Mouse (Mus musculus) heart, postnatal 14 days (tissue): ENCODE data around the gene Tmem258. TPM values are rescaled to one million over a fixed set of nuclear protein-coding genes. Genes with fewer than 3 reads are reported as not detected.
"Not testable (repeated sequence)": the region's sequence is repeated elsewhere in the genome, so short reads cannot be mapped to it uniquely, and the experiment has no call there.

Experiments used
- DNase-seq, 2 experiments: peaks; one replicate each; pipeline ENCODE4 v3.0.0; 2021 to 2022
- intact Hi-C: fragments of 180-260 bp; cut with DNase I; formaldehyde crosslinking; loops from one replicate; pipeline ENCODE4 v1.15.1; 2025
- long read RNA-seq, 2 experiments: library from polyadenylated mRNA; stranded (forward); transcript quantifications; one replicate each; pipeline ENCODE4 v2.0.0; 2021
- total RNA-seq, 2 experiments: library from RNA; stranded (reverse); gene quantifications; 2 replicates each; pipeline ENCODE4 v1.2.3; 2021

Gene Tmem258
- total RNA-seq = 100 to 1,000 TPM; 149 to 153 TPM
- long read RNA-seq, experiment 1, transcript Tmem258-201 (4 exons, 606 nt) = major isoform, 126 of 132 reads
- long read RNA-seq, experiment 1, partial matches to known transcripts = 3 of 132 reads
- long read RNA-seq, experiment 1, other reads (novel, unspliced or antisense) = 3 of 132 reads
- long read RNA-seq, experiment 2, transcript Tmem258-201 (4 exons, 606 nt) = major isoform, 135 of 140 reads
- long read RNA-seq, experiment 2, partial matches to known transcripts = 4 of 140 reads
- long read RNA-seq, experiment 2, other reads (novel, unspliced or antisense) = 0 of 140 reads

DNA sequence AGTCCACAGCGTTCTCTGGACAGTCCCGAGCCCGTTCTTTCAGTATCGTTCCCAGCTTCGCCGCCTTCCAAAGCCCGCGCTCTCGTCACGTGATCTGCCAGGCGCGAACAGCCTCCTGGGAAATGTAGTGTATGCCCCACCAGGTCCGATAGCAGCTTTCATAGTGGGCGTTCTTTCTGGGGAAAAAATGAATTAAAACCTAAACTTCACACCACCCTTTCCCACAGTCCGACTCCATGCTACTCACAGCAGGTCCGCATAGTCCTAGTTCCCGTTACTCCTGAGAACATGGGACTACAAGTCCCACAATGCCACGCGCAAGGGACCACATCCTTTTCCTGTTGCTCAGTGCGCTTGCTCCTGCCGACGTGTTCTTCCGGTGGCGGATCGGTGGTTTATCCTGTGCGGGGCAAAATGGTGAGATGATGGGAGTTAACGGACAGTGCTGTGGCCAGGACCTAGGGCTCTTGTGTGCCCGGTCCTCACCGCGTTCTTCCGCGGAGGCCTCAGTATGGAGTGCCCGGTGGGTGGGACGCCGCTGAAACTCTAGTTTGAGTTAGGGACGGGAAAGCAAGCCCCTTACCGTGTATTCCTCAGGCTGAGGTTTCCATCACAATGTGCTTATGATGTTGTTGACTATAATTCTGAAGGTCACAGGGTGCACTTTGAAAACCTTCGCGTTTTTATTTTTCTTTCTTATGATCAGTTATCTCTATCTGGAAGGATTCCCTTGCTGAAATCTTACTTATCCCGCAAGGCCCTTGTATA lies at the start of gene Tmem258, which contains the start of gene Fen1:
Gene Tmem258, plus strand, starts transcription at position 167 of the 768 bp plus-strand sequence.
Gene Fen1, minus strand, starts transcription at position 322 of the 768 bp plus-strand sequence.
- peak; percentile 90 to 93 for DNase-seq
- intact Hi-C loops = no loop called here

DNA sequence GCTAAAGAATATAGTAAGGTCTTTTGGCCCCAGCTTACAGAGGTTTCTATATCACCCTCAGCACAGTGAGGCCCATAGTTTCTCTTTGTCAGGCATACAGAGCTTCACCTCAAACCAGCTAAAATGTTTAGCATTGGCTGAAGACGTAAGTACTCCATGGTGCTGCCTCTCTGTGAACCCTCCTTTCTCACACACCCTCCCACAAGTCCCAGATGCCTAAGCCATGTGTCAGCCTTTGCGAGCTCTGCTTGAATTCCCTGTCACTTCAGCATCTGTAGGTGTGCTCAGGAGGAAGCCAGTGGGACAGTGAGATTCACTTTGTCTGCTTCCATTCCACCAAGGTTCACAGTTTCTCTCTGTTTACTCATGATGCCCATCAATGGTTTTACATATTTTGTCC lies 46.1 kb upstream of the Tmem258 start:
- intact Hi-C loops = no loop called here
- DNase-seq = no peak

DNA sequence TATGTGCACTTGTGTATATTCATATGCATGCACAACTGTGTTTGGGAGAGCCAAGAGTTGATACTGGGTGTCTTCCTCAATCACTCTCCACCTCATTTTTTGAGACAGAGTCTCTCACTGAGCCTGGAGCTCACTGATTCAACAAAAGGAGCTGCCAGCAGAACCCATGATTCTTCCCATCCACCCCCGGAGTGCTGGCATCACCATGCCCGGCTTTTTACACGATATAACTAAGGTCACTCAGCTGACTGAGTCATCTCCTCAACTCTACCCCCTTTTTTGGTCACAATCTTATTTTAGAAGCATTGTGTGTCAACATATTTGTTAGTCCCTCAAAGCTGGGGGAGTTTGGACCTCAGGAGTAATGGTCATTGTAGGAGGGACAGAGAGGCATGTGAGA lies 39.9 kb upstream of the Tmem258 start:
- DNase-seq = no peak
- intact Hi-C loops = no loop called here

DNA sequence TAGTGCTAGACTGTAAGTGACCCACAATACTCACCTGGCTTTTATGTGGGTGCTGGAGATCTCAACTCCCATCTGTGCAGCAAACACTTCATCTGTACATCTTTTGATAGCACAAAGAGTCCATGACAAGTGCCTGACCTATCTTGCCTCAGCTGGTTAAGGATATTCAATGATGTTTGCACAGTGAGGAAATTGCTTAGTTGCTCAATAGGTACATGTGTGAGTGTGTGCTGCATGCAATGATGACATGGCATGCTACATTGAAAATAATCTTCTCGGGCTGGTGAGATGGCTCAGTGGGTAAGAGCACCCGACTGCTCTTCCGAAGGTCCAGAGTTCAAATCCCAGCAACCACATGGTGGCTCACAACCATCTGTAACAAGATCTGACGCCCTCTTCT lies 37.9 kb upstream of the Tmem258 start:
- intact Hi-C loops, DNase-seq: not testable (repeated sequence)

DNA sequence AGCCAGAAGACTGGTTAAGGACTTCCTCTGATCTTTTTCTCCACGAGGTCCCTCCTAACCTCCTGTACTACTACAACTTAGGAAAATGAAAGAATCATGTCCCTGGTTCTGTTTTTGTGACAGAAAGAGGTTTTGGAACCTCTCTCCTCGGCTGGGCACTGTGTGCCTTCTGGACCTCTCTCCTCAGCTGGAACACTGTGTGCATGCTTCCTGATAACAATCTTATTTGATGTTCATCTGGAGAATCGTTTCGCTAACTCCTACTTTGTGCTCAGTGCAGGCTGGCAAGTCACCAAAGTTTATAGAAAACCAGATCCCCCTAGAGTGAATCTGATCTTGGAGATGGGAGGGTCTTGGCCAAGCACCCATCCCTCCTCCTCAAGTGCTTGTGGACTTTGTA lies 36.7 kb upstream of the Tmem258 start:
- intact Hi-C loops = no loop called here

DNA sequence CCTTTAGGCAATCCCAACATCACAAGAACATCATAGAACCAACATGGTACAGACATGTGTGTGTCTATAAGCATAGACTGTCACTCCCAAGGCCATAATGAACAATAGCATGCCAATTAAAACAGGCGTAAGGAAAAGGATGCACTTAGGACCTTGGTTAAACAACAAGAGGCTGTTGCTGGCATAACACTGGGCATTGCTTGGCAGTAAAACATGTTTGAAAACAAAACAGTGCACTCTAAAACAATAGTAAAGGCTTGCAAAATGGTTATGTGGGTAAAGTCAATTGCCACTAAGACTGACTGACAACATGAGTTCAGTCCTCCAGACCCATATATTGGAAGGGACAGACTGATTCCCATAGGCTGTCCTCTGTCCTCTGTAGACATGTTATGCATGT lies 35.9 kb upstream of the Tmem258 start:
- no peak for DNase-seq
- intact Hi-C loops = no loop called here

More for the DNA sequence above, 36.7 kb upstream of the Tmem258 start:
- no peak for DNase-seq

DNA sequence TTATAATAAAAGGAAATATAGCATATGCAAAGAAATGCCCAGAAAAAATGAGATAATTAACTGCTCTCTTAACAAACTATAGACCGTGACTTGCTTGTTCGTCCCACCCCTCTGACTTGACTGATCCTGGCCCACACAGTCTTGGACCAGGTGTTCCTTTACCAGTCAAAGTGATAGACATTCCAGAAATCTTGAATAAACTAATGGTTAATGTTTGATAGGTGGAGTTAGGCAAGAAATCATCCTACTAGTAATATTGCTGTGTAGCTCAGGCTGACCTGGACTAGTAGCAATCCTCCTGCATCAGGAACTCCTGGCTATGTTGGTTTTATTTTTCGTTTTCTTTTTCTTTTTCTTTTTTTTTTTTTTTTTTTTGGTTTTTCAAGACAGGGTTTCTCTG lies 35.4 kb upstream of the Tmem258 start:
- no peak for DNase-seq
- intact Hi-C loops = no loop called here

DNA sequence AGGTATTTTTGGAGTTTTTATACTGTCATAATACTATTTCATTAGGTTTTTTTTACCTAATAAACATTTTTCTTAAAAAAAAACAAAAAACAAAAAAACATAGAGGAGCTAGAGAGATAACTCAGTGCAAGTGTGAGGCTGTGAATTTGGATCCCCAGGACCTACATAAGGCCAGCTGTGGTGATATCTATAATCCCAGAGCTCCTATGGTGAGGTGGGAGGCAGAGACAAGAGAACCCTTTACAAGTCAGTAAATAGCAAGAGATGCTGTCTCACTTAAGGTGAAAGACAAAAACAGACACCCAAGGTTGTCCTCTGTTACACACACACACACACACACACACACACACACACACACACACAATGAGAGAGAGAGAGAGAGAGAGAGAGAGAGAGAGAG lies 34.6 kb upstream of the Tmem258 start:
- intact Hi-C loops = no loop called here
- DNase-seq = no peak

DNA sequence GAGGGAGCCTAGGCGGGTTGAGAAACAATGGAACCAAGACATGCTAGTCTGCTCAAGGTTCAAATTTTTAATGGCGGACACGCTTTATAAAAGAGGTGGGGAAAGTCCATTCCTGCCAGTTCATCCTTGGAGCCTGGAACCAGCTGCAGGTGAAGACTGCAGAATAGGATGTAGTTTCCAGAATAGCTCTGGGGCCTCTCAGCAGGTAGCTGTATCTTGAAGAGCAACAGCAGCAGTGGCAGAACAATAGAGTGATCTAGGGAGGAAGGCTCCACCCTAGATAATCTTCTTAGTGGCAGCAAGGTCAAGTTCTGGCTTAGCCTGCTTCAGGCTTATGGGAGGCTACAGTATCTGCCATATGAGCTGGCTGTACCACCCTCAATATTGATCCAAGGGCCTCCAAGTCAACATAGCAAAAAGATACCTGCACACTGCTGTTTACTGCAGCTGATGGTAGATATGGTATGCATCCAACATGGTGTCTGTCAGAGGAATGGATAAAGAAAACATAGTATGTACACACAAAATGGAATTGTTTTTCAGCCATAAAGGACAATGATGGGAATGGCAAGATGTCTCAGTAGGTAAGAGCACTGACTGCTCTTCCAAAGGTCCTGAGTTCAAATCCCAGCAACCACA lies 34.0 kb upstream of the Tmem258 start:
- DNase-seq, intact Hi-C loops: not testable (repeated sequence)

DNA sequence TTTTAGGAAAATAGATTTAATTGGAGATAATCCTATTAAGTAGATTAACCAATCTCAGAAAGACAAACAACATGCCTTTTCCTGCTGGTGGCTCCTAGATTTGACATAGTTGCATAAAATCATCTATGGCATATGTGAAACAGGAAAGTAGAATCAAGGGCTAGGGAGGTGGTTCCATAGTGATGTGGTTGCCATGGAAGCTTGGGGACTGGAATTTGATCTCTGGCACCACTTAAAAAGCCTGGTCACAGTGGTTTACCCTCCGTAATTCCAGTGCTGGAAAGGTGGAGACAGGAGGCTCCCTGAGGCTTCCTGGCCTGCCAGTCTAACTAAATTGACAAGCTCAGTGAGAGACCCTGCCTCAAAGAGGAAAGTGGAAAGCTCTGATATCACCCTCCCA lies 33.3 kb upstream of the Tmem258 start:
- intact Hi-C loops = no loop called here
- DNase-seq = no peak

DNA sequence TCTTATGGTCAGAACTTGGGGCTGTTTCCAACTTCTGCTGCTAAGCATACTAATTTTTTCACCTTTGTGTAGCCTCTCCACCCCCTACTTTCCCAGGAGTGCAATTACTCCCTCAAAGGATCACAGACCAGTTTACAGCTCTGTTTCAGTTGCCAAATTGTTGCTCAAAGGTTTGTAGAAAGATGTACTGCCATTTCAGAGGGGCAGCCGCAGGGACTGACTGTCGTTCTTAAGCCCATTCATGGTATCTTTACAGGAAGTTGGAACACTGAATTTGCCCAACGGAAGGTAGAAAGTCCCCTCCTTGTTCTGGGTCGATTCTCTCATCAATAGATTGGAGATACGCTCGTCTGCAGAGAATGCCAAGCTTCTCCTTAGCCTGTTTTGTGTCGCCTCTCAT lies 32.5 kb upstream of the Tmem258 start:
- DNase-seq = no peak
- intact Hi-C loops = no loop called here

DNA sequence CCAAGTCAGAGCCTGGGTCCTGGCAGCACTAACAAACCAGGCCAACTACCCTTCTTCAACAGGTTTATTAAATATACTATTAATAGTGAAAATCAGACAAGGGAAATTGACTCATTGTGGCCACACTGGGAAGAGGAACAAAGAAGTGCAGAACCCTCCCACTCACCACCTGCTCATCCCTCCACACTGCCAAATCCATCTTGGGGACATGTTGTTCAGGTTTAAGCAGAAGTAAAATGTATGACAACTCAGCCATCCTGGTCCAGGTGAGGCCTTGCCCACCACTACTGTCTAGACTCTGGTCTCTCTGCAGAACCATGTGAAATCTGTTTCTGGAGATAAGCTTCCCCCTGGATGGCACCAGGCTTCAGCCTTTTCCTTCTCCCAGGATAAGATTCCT lies 32.0 kb upstream of the Tmem258 start:
- no peak for DNase-seq
- intact Hi-C loops = no loop called here

DNA sequence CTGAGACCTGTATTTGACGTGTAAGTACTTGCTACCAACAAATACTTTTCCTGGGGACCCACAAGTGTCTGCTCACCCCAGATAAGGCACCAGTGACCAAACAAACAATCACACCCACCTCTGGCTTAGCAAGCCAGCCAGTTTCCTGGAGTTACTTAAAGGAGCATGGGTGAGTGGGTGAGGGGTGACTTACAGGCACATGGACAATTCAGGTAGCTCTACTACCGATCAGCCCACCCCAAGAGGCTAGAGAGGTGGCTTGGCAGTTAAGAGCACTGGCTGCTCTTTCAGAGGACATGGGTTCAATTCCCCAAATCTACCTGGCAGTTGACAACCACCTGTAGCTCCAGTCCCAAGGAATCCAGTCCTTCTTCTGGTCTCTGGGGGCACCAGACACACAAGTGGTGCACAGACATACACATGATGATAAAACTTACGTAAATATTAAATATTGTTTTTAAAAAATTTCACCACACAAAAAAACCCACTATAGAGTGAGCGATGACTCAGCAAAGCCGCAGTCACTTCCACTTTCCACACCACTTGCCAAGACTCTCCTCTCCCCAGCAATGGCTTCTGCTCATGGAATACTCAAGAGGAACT lies 30.6 kb upstream of the Tmem258 start:
- intact Hi-C loops = no loop called here
- no peak for DNase-seq

DNA sequence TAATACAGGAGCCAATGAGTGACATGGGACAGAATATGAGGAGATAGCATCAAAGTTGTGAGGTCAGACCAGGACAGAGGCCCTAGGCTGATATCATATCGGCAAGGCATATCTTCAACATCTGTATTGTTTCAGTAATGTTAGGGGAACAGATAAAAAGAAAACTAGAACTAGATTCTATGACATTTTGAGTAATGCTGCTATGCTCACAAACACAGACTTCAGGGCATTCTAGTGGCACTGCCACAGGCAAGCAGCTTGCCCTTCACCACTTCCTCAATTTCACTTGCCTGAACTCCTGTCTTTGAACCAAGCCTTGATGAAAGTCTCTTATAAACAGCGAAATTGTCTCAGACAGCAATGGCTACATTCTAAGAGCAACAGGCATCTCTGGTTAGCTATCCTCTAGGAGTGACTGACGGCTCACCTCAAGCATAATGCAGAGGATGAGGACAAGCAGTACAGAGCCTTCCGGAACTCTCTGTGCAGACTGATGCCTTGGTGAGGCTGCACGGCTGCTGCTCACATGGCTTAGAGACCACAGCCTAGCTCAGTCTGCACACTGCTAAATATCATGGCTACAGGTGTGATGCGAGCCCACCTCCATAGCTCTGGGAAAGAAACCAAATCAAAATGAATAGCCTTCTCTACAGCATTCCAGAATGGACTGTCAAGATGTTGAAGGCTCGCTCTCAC lies 29.8 kb upstream of the Tmem258 start:
- intact Hi-C loops = no loop called here
- no peak for DNase-seq

DNA sequence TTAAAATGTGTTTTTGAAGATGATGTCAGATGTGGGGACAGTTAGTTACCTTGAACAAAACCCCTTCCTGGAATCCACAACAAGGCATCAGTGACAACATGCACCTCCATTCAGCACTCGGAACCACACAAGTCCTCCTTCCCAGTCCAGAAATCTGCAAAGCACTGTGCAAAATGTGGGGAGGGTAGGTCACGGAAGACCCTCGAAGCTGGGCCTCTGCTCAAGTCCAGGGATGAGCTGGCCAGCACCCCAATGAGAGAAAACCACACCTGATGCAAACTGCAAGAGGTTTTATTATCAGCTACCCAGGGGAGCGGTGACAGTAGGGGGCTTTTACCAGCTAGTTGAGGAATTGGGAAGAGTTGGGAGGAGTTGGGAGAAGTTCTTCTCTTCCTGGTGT lies 28.9 kb upstream of the Tmem258 start:
- no peak for DNase-seq
- intact Hi-C loops = no loop called here

DNA sequence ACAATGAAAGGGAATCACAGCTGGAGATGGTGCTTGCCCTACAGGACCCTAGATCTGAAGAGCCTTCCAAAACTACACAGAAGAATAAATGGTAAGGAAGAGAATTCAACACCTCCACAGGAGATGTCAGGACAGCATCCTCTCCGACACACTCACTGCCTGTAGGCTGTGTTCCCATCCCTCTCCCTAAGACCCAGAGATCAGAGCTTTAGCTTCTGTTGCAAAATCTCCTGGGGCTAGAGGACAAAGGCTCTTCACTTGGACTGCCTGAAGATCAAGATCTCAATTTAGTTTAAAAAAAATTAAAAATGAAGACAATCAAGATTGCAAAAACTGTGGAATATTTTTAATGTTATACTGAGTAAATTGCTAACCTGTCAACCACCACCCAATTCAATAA lies 27.3 kb upstream of the Tmem258 start:
- intact Hi-C loops = no loop called here
- no peak for DNase-seq

DNA sequence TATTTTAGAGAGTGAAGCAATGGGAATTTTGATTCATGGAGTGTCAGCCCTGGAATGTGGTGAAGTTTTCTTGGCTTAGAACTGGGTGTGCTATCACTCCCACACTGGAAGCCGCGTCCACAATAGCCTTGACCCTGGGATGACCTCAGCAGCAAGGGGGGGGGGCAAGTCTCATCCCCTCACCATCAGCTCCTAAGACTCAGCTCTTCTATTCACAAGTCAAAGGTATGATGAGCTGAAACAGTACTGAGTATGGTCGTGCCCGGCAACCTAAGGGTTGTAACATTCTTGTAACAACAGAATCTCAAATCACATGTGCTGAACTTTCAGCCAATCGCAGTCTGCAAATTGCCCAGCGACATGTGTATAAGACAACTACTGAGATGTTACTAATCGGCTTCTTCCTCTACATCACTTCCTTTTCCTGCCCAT lies 26.9 kb upstream of the Tmem258 start:
- no peak for DNase-seq
- intact Hi-C loops = no loop called here

DNA sequence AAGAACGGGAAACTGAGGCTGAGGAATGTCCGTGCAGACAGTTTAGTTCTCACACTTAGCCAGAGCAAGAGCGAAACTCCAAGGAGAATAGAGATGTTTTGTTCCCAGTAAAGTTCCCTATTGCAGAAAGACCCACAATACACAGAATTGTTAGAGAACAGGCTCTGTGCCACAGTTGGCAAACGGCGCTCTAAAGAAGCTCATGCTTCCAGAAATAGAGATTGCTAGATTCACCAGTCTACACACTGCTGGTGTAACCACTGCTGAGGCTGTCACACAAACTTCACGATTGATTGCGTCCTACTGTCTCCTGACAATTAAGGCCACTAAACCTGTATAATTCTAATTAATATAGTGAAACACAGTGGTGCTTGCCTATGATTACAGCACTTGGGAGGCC lies 22.6 kb upstream of the Tmem258 start:
- intact Hi-C loops = loop anchor here (5.0 kb wide), 2 partner anchors 79 to 179 kb away; partner anchors contain the start of genes Best1, Fads2 and Rab3il1
- peak in 1 of 2 experiments; percentile 32 for DNase-seq

DNA sequence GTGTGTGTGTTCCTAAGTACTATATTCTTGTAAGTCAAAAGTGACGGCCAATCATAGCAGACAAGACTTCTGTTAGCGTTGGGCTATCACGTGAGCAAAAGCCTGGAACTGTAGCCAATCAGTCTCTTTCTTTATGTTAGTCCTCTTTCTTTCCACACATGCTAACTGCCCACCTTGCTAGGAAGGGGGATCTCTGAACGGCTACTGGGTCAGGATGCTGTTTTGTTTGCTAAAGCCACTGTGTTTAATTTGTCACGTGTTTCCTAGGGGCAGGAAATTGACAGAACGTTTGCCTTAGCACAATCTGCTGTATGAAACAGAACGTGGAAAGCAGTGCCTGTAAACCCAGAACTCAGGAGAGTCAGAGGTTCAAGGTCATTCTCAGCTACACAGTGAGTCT lies 21.7 kb upstream of the Tmem258 start:
- intact Hi-C loops = loop anchor here (5.0 kb wide), 2 partner anchors 80 to 180 kb away; partner anchors contain the start of genes Best1, Fads2 and Rab3il1
- no peak for DNase-seq

DNA sequence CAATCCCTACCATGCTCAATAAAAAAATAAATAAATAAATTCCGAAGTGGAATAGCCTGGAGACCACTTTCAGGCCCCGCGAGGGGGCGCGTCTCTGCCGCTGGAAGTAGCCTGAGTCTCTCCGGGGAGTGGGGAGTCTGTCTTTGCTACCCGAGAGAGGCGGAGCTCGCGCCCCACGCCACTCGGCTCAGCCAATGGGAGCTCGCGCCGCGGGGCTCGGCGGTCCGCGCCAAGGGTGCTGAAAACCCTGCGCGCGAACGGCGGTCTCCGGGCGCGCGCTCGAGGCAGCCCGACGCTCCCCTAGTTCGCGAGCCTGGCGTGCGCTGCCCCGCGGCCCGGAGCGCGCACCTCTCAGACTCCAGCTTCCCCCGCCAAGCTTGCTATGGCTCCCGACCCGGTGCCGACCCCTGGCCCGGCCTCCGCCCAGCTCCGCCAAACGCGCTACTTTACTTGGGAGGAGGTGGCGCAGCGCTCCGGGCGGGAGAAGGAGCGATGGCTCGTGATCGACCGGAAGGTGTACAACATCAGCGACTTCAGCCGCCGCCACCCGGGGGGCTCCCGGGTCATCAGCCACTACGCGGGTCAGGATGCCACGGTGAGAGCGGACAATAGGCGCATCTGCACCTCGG lies 21.0 kb upstream of the Tmem258 start, which contains the start of gene Fads1:
Gene Fads1, plus strand, starts transcription at position 219 of the 629 bp plus-strand sequence.
- DNase-seq = peak; percentile 93 to 94
- intact Hi-C loops = loop anchor here (5.0 kb wide), 2 partner anchors 80 to 180 kb away; partner anchors contain the start of genes Best1, Fads2 and Rab3il1
